Mouse (Mus musculus) kidney, embryonic 16.5 days (tissue): Measurements from ENCODE around the gene Slc7a8. TPM values are rescaled to one million over a fixed set of nuclear protein-coding genes. Genes with fewer than 3 reads are reported as not detected.

Experiments used
- ATAC-seq: fragments of 200-750 bp; cut with Nextera tagmentation; 2 replicates; pipeline ENCODE4 v1.8.0; 2017; ENCODE audit warnings: moderate TSS enrichment; ENCODE audit not compliant: low FRiP score, low TSS enrichment
- H3K27ac ChIP-seq: fragments of 300-500 bp; sonication (generic); 2 replicates; pipeline ENCODE4 v1.5.1; 2014; ENCODE audit warnings: low read length
- H3K27me3 ChIP-seq: fragments of 300-500 bp; sonication (generic); 2 replicates; pipeline ENCODE4 v1.6.1; 2014; ENCODE audit warnings: low read length, control low read depth, mixed read lengths; ENCODE audit not compliant: insufficient read depth
- H3K36me3 ChIP-seq: fragments of 300-500 bp; sonication (generic); 2 replicates; pipeline ENCODE4 v1.6.1; 2014; ENCODE audit warnings: low read length, control low read depth, mixed read lengths; ENCODE audit not compliant: insufficient read depth
- H3K4me1 ChIP-seq: fragments of 300-500 bp; sonication (generic); 2 replicates; pipeline ENCODE4 v1.6.1; 2014; ENCODE audit warnings: low read length, control low read depth, mixed read lengths; ENCODE audit not compliant: insufficient read depth
- H3K4me2 ChIP-seq: fragments of 300-500 bp; sonication (generic); replicated peaks from 2 replicates; pipeline ENCODE4 v1.6.1; 2014; ENCODE audit warnings: low read depth, low read length
- H3K4me3 ChIP-seq: fragments of 300-500 bp; sonication (generic); 2 replicates; pipeline ENCODE4 v1.5.1; 2014; ENCODE audit warnings: mild to moderate bottlenecking, low read length
- H3K9ac ChIP-seq: fragments of 300-500 bp; sonication (generic); replicated peaks from 2 replicates; pipeline ENCODE4 v1.6.1; 2014; ENCODE audit warnings: low read length
- H3K9me3 ChIP-seq: fragments of 300-500 bp; sonication (generic); 2 replicates; pipeline ENCODE4 v1.6.1; 2016; ENCODE audit warnings: low read length, control low read depth
- WGBS: fragments of 180-500 bp; shearing (Covaris S2); extraction: QIAGEN DNeasy Blood & Tissue Kit; methylation state at CpG from one replicate; pipeline ENCODE4 v1.1.7; 2014; 5-methylcytosine and 5-hydroxymethylcytosine counted together
- polyA plus RNA-seq: library from polyadenylated mRNA; unstranded; fragments of >200 nt; fragmentation: Nextera tagmentation; extraction: Ambion mirVana; gene quantifications from 2 replicates; pipeline ENCODE4 v1.2.1, GENCODE M21; 2015

Slc7a8 gene
- polyA plus RNA-seq, 1 experiment from 2014 or later: 21.0 TPM

DNA sequence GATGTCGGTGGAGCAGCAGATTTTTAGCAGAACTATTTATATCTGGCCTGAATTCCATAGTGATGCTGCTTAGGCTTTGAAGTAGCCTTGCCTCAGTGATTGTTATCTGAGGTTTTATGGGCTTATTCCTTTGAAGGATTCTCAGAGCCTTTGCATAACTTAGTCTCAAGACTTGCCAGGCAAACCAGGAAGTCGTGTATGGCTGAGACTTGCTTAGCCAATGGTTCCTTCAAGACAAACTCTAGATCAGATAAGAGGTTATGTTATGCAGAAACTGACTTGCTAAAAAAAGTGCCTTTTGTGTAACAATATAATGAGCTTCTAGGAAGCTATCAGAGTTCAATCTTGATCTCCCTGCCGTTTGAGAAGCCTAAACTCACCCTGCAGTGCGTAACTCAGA is 20.7 kb upstream of the Slc7a8 start:
- Histone ChIP-seq H3K9me3 (no peaks in the 10 kb centered on the region), H3K27me3 (no peaks in the 10 kb centered on the region), H3K4me1 (no peaks in the 10 kb centered on the region), H3K36me3 (no peaks in the 10 kb centered on the region), H3K9ac (no peak overlapping the region), H3K4me2 (no peak overlapping the region), H3K4me3 (no peak overlapping the region), H3K27ac (no peak overlapping the region)
- 67% methylated on average over 4 of the region's 4 CpGs for WGBS
- ATAC-seq: no peak

DNA sequence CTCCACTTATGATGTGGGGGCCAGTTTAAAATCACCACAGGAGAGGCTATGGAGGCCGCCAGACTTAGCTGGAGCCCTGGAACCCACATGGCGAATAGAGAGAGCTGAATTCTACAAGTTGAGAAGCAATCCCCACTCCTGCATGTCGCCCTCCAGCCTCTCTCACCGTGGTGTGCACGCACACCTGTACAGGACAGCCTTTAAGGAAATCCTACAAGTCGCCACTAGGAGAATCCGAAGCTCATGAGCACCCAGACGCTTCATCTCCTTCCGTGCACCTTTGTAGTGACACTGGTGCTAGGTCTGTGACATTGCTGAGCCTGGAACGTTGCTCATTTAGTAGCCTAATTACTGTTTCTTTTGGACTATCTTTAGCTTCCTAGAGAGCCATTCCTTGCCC is 17.9 kb upstream of the Slc7a8 start:
- Histone ChIP-seq H3K4me3 (no peak overlapping the region), H3K27ac (no peak overlapping the region), H3K9ac (no peak overlapping the region), H3K4me2 (no peak overlapping the region), H3K36me3 (no peaks in the 10 kb centered on the region), H3K9me3 (no peaks in the 10 kb centered on the region), H3K4me1 (no peaks in the 10 kb centered on the region), H3K27me3 (no peaks in the 10 kb centered on the region)
- 58% methylated on average over 10 of the region's 10 CpGs for WGBS
- no peak for ATAC-seq

DNA sequence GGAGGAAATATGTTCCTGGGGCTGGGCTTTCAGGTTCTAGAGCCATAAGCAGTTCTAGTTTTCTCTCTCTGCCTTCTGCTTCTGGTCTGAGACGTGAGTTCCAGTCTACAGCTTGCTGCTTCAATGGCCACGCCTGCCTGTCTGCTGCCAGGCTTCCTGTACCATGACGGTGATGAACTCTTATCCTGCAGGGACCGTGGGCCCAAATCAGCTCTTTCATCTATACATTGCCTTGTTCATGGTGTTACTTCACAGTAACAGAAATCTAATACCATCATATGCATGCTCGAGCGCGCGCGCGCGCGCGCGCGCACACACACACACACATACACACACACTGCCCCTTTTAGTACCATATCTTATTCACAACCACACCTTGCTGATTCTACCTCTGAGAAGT is 15.0 kb upstream of the Slc7a8 start:
- H3K4me3 ChIP-seq: no peak overlapping the region
- no peak overlapping the region for H3K4me2 ChIP-seq
- H3K27ac ChIP-seq: no peak overlapping the region
- H3K9me3 ChIP-seq: no peaks in the 10 kb centered on the region
- 87% methylated on average over 15 of the region's 15 CpGs for WGBS
- H3K9ac ChIP-seq: no peak overlapping the region
- H3K4me1 ChIP-seq: no peaks in the 10 kb centered on the region
- no peaks in the 10 kb centered on the region for H3K27me3 ChIP-seq
- ATAC-seq: no peak
- H3K36me3 ChIP-seq: no peaks in the 10 kb centered on the region

DNA sequence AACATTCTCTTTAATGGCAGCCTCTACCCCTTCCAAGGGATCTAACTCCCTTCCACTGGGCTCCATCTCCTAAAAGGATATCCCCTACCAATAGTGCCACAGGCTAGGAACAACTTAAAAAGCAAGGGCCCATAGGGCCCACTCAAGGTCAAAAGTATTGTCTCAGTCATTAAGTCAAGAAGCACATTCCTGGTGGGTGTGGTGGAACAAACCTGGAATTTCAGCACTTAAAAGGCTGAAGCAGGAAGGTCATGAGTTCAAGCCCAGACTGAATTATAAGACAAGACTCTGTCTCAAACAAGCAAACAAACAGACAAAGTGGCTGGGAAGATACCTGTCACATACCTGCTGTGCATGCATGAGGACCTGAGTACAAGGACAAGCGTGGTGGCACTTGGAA is 14.2 kb upstream of the Slc7a8 start:
- Histone ChIP-seq H3K4me2 (no peak overlapping the region), H3K4me1 (no peaks in the 10 kb centered on the region), H3K9ac (no peak overlapping the region), H3K4me3 (no peak overlapping the region), H3K9me3 (no peaks in the 10 kb centered on the region), H3K36me3 (no peaks in the 10 kb centered on the region), H3K27ac (no peak overlapping the region), H3K27me3 (no peaks in the 10 kb centered on the region)
- 81% methylated on average over 1 of the region's 1 CpGs for WGBS
- no peak for ATAC-seq

DNA sequence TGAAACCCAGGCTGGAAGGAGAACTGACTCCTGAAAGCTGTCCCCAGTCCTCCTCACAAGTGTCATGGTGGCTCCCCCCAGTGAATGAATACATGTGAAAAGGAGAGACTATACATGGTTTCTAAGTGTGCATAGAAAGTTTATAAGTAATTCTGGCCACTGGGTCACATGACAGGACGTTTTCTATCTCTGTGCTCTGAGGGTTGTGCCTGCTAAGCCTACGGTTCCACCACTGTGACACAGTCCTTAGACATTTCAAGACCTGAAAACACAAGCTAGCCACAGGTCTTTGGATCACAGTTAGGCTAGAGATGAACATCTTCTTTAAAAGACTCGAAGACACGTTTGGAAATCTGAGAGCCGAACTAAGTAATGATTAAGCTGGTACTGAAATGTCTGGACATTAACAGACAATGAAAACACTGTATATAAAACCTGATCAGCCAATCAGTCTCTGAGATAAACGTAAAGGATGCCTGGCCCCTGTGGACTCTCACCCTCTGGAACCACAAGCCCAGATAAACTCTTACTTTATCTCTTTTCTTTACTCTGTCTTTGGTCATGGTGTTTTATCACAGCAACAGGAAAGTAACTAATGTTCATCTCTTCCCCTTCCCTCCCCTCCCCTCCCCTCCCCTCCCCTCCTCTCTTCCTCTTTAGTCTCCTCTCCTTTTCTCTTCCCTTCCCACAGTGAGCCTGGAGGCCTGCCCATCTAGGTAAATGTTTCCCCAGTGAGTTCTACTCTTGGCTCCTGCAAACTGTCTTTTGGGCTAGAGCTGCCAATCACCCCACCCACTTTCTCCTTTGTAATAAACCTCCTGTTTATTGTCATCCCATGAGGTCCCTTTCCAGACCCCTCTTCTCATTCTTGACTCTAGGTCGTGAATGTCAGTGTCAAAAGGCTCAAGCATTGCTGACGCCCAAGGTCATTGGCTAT is 12.4 kb upstream of the Slc7a8 start:
- WGBS: 74% methylated on average over 8 of the region's 8 CpGs
- ATAC-seq: no peak
- no peak overlapping the region for H3K4me3 ChIP-seq

DNA sequence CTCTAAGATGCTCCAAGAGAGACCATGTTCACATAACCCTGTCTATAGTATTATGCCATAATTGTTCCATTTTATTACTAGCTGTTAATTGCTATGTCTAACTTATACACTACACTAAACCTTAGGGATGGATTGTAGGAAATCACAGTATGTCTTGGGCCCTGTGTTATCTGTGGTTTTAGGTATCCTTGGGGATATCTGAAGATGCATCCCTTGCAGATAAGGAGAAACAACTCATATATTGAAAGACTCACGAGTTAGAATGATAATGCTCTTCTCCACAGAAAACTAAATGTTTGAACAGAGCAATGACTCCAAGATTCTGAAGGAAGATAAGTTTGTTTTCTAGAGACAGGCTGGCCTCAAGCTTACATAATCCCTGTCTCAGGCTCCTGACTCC is 11.6 kb upstream of the Slc7a8 start:
- H3K36me3 ChIP-seq: no peaks in the 10 kb centered on the region
- no peak overlapping the region for H3K4me2 ChIP-seq
- H3K9ac ChIP-seq: no peak overlapping the region
- ATAC-seq: no peak
- WGBS: 73% methylated on average over 1 of the region's 1 CpGs
- H3K27ac ChIP-seq: no peak overlapping the region
- H3K4me3 ChIP-seq: no peak overlapping the region
- no peaks in the 10 kb centered on the region for H3K9me3 ChIP-seq
- H3K4me1 ChIP-seq: no peaks in the 10 kb centered on the region
- H3K27me3 ChIP-seq: no peaks in the 10 kb centered on the region

More for the DNA sequence above, 12.4 kb upstream of the Slc7a8 start:
- Histone ChIP-seq H3K27ac (no peak overlapping the region), H3K36me3 (no peaks in the 10 kb centered on the region), H3K9me3 (no peaks in the 10 kb centered on the region), H3K9ac (no peak overlapping the region), H3K4me2 (no peak overlapping the region), H3K4me1 (no peaks in the 10 kb centered on the region), H3K27me3 (no peaks in the 10 kb centered on the region)

DNA sequence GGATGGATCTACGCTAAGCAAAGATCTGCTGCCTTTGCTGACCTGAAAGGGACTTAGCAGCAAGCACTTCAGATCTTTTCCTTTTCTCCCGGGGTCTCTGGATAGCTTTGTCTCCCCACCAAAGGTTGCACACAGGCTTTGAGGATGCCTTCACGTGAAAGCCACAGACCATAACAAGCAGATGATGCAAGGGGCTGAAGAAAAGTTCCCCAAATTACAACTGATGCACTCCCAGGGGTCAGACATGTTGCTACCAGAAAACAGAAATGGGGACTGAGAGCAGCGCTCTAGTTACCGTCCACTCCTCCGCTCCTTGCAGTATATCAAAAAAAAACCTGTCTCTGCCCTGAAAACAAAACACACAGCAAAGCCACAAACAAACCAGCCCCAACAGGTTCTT is 10.4 kb upstream of the Slc7a8 start:
- no peaks in the 10 kb centered on the region for H3K36me3 ChIP-seq
- no peak overlapping the region for H3K4me2 ChIP-seq
- no peaks in the 10 kb centered on the region for H3K4me1 ChIP-seq
- H3K27me3 ChIP-seq: no peaks in the 10 kb centered on the region
- H3K9ac ChIP-seq: no peak overlapping the region
- WGBS: 63% methylated on average over 6 of the region's 6 CpGs
- ATAC-seq: no peak
- H3K4me3 ChIP-seq: no peak overlapping the region
- H3K9me3 ChIP-seq: no peaks in the 10 kb centered on the region
- no peak overlapping the region for H3K27ac ChIP-seq

DNA sequence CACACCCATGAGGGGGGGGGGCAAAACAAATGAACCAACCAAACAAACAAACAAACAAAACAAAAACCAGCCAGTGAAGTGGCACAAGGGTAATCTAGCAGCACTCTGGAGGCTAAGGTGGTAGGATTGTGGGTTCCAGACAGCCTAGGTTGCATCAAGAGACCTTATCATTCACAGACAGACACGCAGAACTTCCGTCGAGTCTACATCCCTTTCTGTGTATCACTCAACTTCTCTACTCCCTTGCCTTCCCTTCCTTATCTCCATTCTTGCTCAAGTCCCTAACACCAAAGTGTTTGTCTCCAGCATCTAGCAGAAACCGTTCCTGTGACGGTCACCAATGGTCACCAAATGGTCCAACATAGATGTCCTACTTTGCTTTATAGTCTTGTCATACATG is 6.5 kb upstream of the Slc7a8 start:
- Histone ChIP-seq H3K36me3 (no peaks in the 10 kb centered on the region), H3K4me2 (no peak overlapping the region), H3K27ac (no peak overlapping the region), H3K4me3 (no peak overlapping the region), H3K9ac (no peak overlapping the region), H3K9me3 (peaks cover 3% of the 10 kb centered on the region; the same call in 1 of the 2 replicates), H3K4me1 (peaks cover 7% of the 10 kb centered on the region; the same call in 1 of the 2 replicates), H3K27me3 (no peaks in the 10 kb centered on the region)
- ATAC-seq: no peak
- 86% methylated on average over 5 of the region's 5 CpGs for WGBS

DNA sequence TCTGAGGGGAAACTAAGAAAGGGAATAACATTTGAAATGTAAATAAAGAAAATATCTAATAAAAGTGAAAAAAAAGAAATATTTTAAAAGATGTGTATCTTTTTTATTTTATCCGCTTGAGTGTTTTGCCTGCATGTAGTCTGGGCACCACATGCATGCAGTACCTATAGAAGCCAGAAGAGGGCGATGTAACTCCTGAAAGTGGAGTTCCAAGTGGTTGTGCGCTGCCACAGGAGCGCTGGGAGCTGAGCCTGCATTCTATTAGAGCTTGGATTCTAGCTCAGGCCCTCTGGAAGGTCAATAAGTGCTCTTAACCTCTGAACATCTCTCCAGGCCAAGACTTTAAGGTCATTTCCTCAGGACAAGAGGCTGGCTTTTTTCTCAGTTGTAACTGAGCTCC is 5.5 kb upstream of the Slc7a8 start:
- no peak overlapping the region for H3K4me3 ChIP-seq
- no peak for ATAC-seq
- peaks cover 7% of the 10 kb centered on the region; the same call in 1 of the 2 replicates for H3K4me1 ChIP-seq
- H3K9ac ChIP-seq: no peak overlapping the region
- H3K27me3 ChIP-seq: peaks cover 2% of the 10 kb centered on the region; the same call in 1 of the 2 replicates
- WGBS: 56% methylated on average over 4 of the region's 4 CpGs
- H3K9me3 ChIP-seq: peaks cover 3% of the 10 kb centered on the region; the same call in 1 of the 2 replicates
- H3K4me2 ChIP-seq: no peak overlapping the region
- no peaks in the 10 kb centered on the region for H3K36me3 ChIP-seq
- H3K27ac ChIP-seq: no peak overlapping the region

DNA sequence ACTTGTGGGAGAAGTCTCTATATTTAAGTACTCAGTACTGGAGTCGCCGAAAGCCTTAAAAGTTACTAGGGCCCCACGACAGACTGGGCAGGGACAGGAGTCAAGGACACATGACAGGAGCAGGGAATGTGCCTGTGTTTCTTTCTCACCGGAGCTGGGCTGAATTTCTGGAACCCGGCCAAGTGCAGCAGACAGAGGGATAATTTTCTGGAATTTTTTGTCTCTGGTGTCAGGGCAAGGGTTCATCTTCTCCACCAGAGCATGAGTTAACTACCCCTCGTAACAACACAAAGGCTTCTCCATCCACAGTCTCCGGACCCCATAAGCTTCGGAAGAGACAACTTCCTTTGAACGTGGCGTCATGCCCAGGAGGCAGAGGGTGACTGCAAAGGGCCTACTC is 4.7 kb upstream of the Slc7a8 start:
- no peak overlapping the region for H3K4me2 ChIP-seq
- no peak overlapping the region; the same call in 1 of the 2 replicates for H3K27ac ChIP-seq
- peaks cover 9% of the 10 kb centered on the region; the same call in 1 of the 2 replicates for H3K4me1 ChIP-seq
- H3K27me3 ChIP-seq: peaks cover 8% of the 10 kb centered on the region; the same call in 1 of the 2 replicates
- H3K36me3 ChIP-seq: no peaks in the 10 kb centered on the region
- peaks cover 3% of the 10 kb centered on the region; the same call in 1 of the 2 replicates for H3K9me3 ChIP-seq
- no peak overlapping the region for H3K9ac ChIP-seq
- no peak overlapping the region for H3K4me3 ChIP-seq
- WGBS: 48% methylated on average over 10 of the region's 10 CpGs
- no peak for ATAC-seq
